Mouse (Mus musculus): Measurements from ENCODE around the gene Cnot3.

GRCm38 (mm10) chr7:3601119-3601518 lies 43.9 kb upstream of the Cnot3 start:
- TF ChIP-seq CTCF (IDR thresholded peaks at IDR 0.05; ENCODE audit: control insufficient read depth, insufficient read depth, low read length), result no peak
- TF ChIP-seq POLR2A (IDR thresholded peaks at IDR 0.05; ENCODE audit: borderline replicate concordance, control insufficient read depth, low read depth, low read length), result no peak

All from bone marrow, adult 2 months (tissue).